Mouse (Mus musculus) embryonic facial prominence, embryonic 11.5 days (tissue): Measurements from ENCODE around the gene Cdk5. TPM values are rescaled to one million over a fixed set of nuclear protein-coding genes. Genes with fewer than 3 reads are reported as not detected.

ENCODE experiments used
- ATAC-seq: fragments of 200-750 bp; cut with Nextera tagmentation; replicated peaks from 2 replicates; pipeline ENCODE4 v1.8.0; 2017; ENCODE audit warnings: low read depth; ENCODE audit not compliant: insufficient number of reproducible peaks, low FRiP score, low TSS enrichment
- DNase-seq: peaks from one replicate; pipeline ENCODE4 v3.0.0-alpha.2; 2015; ENCODE audit warnings: low spot score
- H3K27ac ChIP-seq: fragments of 300-500 bp; sonication (generic); replicated peaks from 2 replicates; pipeline ENCODE4 v1.5.1; 2014; ENCODE audit warnings: mild to moderate bottlenecking, low read depth, low read length, control low read depth
- H3K27me3 ChIP-seq: fragments of 300-500 bp; sonication (generic); 2 replicates; pipeline ENCODE4 v1.6.1; 2014; ENCODE audit warnings: mild to moderate bottlenecking, low read length, moderate library complexity, mixed read lengths; ENCODE audit not compliant: control insufficient read depth, insufficient read depth
- H3K36me3 ChIP-seq: fragments of 300-500 bp; sonication (generic); replicated peaks from 2 replicates; pipeline ENCODE4 v1.6.1; 2014; ENCODE audit warnings: low read depth, mild to moderate bottlenecking, low read length, moderate library complexity, mixed read lengths; ENCODE audit not compliant: control insufficient read depth, insufficient read depth
- H3K4me1 ChIP-seq: fragments of 300-500 bp; sonication (generic); 2 replicates; pipeline ENCODE4 v1.6.1; 2014; ENCODE audit warnings: low read length, mixed read lengths; ENCODE audit not compliant: control insufficient read depth, insufficient read depth
- H3K4me2 ChIP-seq: fragments of 300-500 bp; sonication (generic); 2 replicates; pipeline ENCODE4 v1.6.1; 2014; ENCODE audit warnings: low read depth, mild to moderate bottlenecking, control low read depth, low read length, moderate library complexity
- H3K4me3 ChIP-seq: fragments of 300-500 bp; sonication (generic); 2 replicates; pipeline ENCODE4 v1.5.1; 2014; ENCODE audit warnings: low read depth, low read length, control low read depth
- H3K9ac ChIP-seq: fragments of 300-500 bp; sonication (generic); replicated peaks from 2 replicates; pipeline ENCODE4 v1.6.1; 2014; ENCODE audit warnings: mild to moderate bottlenecking, control low read depth, low read length
- H3K9me3 ChIP-seq: fragments of 300-500 bp; sonication (generic); replicated peaks from 2 replicates; pipeline ENCODE4 v1.6.1; 2016; ENCODE audit warnings: mild to moderate bottlenecking, low read length, inconsistent platforms, mixed read lengths; ENCODE audit not compliant: control insufficient read depth
- WGBS: fragments of 180-500 bp; shearing (Covaris S2); extraction: QIAGEN DNeasy Blood & Tissue Kit; methylation state at CpG from one replicate; pipeline ENCODE4 v1.1.7; 2014; 5-methylcytosine and 5-hydroxymethylcytosine counted together
- polyA plus RNA-seq: library from polyadenylated mRNA; unstranded; fragments of >200 nt; fragmentation: Nextera tagmentation; extraction: Ambion mirVana; gene quantifications from 2 replicates; pipeline ENCODE4 v1.2.1, GENCODE M21; 2014

Cdk5 gene
- polyA plus RNA-seq, 1 experiment from 2014 or later: 50.8 TPM

DNA sequence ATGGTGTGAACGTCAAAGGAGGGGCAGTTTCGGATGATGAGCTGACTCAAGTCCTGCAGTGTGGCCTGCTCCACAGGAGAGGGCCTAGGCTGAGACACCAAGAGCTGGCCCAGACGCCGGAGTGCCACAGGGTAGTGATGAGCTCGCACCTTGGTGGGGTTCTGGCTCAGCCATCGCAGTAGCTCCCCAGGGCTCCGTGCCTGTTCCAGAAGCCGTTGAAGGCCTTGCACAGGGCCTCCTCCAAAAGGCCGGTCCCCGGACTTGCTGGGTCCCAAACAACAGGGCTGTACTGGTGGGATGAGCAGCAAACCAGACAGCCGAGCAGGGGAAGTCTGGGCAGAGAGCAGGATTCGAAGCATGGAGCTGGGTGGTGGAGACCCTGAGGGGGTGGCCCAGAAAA lies 20.6 kb upstream of the Cdk5 start:
- peak overlapping the region; percentile 96 for H3K4me3 ChIP-seq
- H3K9ac ChIP-seq: peak overlapping the region; percentile 95
- H3K36me3 ChIP-seq: peaks cover 8% of the 10 kb centered on the region
- ATAC-seq: no peak
- H3K9me3 ChIP-seq: no peaks in the 10 kb centered on the region
- H3K4me1 ChIP-seq: peaks cover 4% of the 10 kb centered on the region
- no peak overlapping the region for H3K27ac ChIP-seq
- H3K4me2 ChIP-seq: peak overlapping the region; percentile 92
- no peak for DNase-seq
- 82% methylated on average over 12 of the region's 12 CpGs for WGBS
- H3K27me3 ChIP-seq: no peaks in the 10 kb centered on the region

GRCm38 (mm10) chr5:24443204-24443603 lies 19.9 kb upstream of the Cdk5 start:
- DNase-seq (no peak), ATAC-seq (no peak)
- Histone ChIP-seq H3K27me3 (no peaks in the 10 kb centered on the region), H3K9ac (no peak overlapping the region), H3K9me3 (no peaks in the 10 kb centered on the region), H3K27ac (no peak overlapping the region), H3K4me1 (peaks cover 4% of the 10 kb centered on the region), H3K4me2 (no peak overlapping the region), H3K36me3 (peaks cover 8% of the 10 kb centered on the region), H3K4me3 (no peak overlapping the region)
- 92% methylated on average over 7 of the region's 7 CpGs for WGBS

DNA sequence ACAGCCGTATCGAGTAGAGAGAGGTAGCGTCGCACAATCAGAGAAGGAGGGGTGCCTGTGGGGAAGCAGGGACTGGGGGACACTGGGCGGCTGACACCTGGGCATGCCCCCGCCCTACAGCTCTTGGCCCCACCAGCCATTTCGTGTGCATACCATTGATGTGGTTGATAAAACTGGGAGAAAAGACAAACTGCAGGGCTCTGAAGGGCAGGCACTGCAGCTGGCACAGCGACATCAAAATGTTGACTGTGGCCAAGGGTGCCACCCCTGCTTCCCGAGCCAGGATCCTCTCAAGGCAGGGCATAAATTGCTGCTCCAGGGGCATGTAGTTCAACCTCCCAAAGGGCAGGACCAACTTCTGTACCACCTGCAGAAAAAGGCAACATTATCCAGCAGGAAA lies 18.7 kb upstream of the Cdk5 start:
- no peak overlapping the region for H3K4me2 ChIP-seq
- DNase-seq (no peak), ATAC-seq (no peak)
- H3K4me1 ChIP-seq: peaks cover 4% of the 10 kb centered on the region
- no peak overlapping the region for H3K9ac ChIP-seq
- H3K36me3 ChIP-seq: peaks cover 8% of the 10 kb centered on the region
- H3K9me3 ChIP-seq: no peaks in the 10 kb centered on the region
- 91% methylated on average over 9 of the region's 9 CpGs for WGBS
- no peak overlapping the region for H3K4me3 ChIP-seq
- no peaks in the 10 kb centered on the region for H3K27me3 ChIP-seq
- H3K27ac ChIP-seq: no peak overlapping the region

GRCm38 (mm10) chr5:24441187-24441586 lies 17.9 kb upstream of the Cdk5 start:
- ATAC-seq (no peak), DNase-seq (no peak)
- Histone ChIP-seq H3K9me3 (no peaks in the 10 kb centered on the region), H3K27me3 (no peaks in the 10 kb centered on the region), H3K9ac (no peak overlapping the region), H3K4me2 (no peak overlapping the region), H3K27ac (no peak overlapping the region), H3K4me3 (no peak overlapping the region), H3K4me1 (peaks cover 4% of the 10 kb centered on the region), H3K36me3 (peaks cover 8% of the 10 kb centered on the region)
- 87% methylated on average over 8 of the region's 8 CpGs for WGBS

GRCm38 (mm10) chr5:24433993-24434392 lies 10.7 kb upstream of the Cdk5 start:
- Histone ChIP-seq H3K4me3 (no peak overlapping the region), H3K9me3 (no peaks in the 10 kb centered on the region), H3K4me2 (no peak overlapping the region), H3K27me3 (no peaks in the 10 kb centered on the region), H3K36me3 (peaks cover 8% of the 10 kb centered on the region), H3K27ac (no peak overlapping the region), H3K9ac (no peak overlapping the region), H3K4me1 (no peaks in the 10 kb centered on the region)
- DNase-seq (no peak), ATAC-seq (no peak)
- WGBS: 80% methylated on average over 8 of the region's 8 CpGs

DNA sequence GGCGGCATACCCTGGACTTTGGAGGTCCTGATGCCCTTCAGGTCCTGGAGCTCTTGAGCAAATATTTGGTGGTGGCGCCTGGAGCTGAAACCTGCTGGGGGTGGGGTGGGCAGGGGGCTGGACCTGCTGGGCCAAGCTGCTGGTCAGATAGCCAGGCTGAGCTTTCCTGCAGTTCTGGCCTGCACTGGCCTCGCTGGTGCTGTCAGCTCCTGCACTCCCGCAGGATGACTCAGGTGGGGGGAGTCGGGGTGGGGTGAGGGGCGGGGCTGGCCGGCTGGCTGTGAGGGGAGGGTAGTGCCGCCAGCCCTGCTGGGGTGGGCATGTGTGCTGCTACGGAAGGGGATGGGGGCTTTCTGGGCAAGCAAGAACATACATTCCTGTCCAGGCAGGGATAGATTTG lies 5.3 kb upstream of the Cdk5 start:
- WGBS: 13% methylated on average over 9 of the region's 9 CpGs
- no peak overlapping the region for H3K9ac ChIP-seq
- DNase-seq: no peak
- H3K4me1 ChIP-seq: peaks cover 19% of the 10 kb centered on the region
- peak overlapping the region; percentile 19; the same call in 1 of the 2 replicates for H3K4me2 ChIP-seq
- H3K9me3 ChIP-seq: no peaks in the 10 kb centered on the region
- peaks cover 8% of the 10 kb centered on the region for H3K36me3 ChIP-seq
- no peak for ATAC-seq
- no peaks in the 10 kb centered on the region for H3K27me3 ChIP-seq
- H3K27ac ChIP-seq: no peak overlapping the region
- H3K4me3 ChIP-seq: no peak overlapping the region

- Histone ChIP-seq H3K27ac (no peak overlapping the region), H3K4me2 (peak overlapping the region; percentile 43), H3K9ac (no peak overlapping the region; the same call in 1 of the 2 replicates), H3K9me3 (no peaks in the 10 kb centered on the region), H3K36me3 (peaks cover 8% of the 10 kb centered on the region), H3K4me1 (peaks cover 19% of the 10 kb centered on the region), H3K27me3 (no peaks in the 10 kb centered on the region), H3K4me3 (peak overlapping the region; percentile 5; the same call in 1 of the 2 replicates)
- 4% methylated on average over 15 of the region's 15 CpGs for WGBS
- peak; percentile 44 for DNase-seq
- no peak for ATAC-seq
Measured at GRCm38 (mm10) chr5:24427981-24428402, 4.7 kb upstream of the Cdk5 start.

GRCm38 (mm10) chr5:24427285-24427633 lies 3.9 kb upstream of the Cdk5 start:
- Histone ChIP-seq H3K4me1 (peaks cover 19% of the 10 kb centered on the region), H3K4me2 (peak overlapping the region; percentile 29), H3K9ac (peak overlapping the region; percentile 32; the same call in 1 of the 2 replicates), H3K27me3 (no peaks in the 10 kb centered on the region), H3K9me3 (no peaks in the 10 kb centered on the region), H3K4me3 (no peak overlapping the region), H3K36me3 (peaks cover 8% of the 10 kb centered on the region), H3K27ac (no peak overlapping the region)
- ATAC-seq (no peak), DNase-seq (no peak)
- 9% methylated on average over 12 of the region's 12 CpGs for WGBS
